In genomic region chr2:135888767-135889166, GRCm38 (mm10) we compare ENCODE assay signal across 16 mouse cellular contexts.
"Had no signal": no experiment of that assay in that cellular context is flagged by ENCODE, and none has a peak within 500 bp of the region (broad histone marks: within the 10 kb centered on the region; RNA-seq: fewer than 3 reads in every experiment).

No protein-coding gene starts in this region.

- DNase-seq: kidney, postnatal 36 days; layer of hippocampus, adult 9-11 months; layer of hippocampus, postnatal 36 days; lung, embryonic 14.5 days; lung, postnatal 10 days; lung, postnatal 4 days; retina, postnatal 1 day; right cerebral cortex, postnatal 4 days; spleen, adult 18-20 months; thymus, postnatal 36 days had no signal

- H3K4me1 ChIP-seq: midbrain, embryonic 10.5 days had no signal

- ATAC-seq: liver, embryonic 12.5 days; midbrain, embryonic 16.5 days had no signal

- H3K4me3 ChIP-seq: limb, embryonic 15.5 days; liver, embryonic 12.5 days; midbrain, embryonic 10.5 days; neural tube, embryonic 13.5 days had no signal

- H3K9ac ChIP-seq: limb, embryonic 15.5 days; liver, embryonic 12.5 days; lung, embryonic 14.5 days; neural tube, embryonic 13.5 days had no signal

- H3K9me3 ChIP-seq: limb, embryonic 15.5 days; liver, embryonic 12.5 days; midbrain, embryonic 10.5 days; neural tube, embryonic 13.5 days had no signal

- H3K27ac ChIP-seq: kidney, postnatal 0 days; limb, embryonic 15.5 days; liver, embryonic 12.5 days; midbrain, embryonic 10.5 days; neural tube, embryonic 13.5 days had no signal

- H3K27me3 ChIP-seq: limb, embryonic 15.5 days; liver, embryonic 12.5 days; neural tube, embryonic 13.5 days had no signal

- H3K4me2 ChIP-seq: limb, embryonic 15.5 days; liver, embryonic 12.5 days; lung, embryonic 14.5 days; neural tube, embryonic 13.5 days had no signal

- H3K36me3 ChIP-seq: limb, embryonic 15.5 days; liver, embryonic 12.5 days; midbrain, embryonic 10.5 days; neural tube, embryonic 13.5 days had no signal
